Mouse (Mus musculus): Measurements from ENCODE around the gene Ndufv2.

Gene Ndufv2

DNA sequence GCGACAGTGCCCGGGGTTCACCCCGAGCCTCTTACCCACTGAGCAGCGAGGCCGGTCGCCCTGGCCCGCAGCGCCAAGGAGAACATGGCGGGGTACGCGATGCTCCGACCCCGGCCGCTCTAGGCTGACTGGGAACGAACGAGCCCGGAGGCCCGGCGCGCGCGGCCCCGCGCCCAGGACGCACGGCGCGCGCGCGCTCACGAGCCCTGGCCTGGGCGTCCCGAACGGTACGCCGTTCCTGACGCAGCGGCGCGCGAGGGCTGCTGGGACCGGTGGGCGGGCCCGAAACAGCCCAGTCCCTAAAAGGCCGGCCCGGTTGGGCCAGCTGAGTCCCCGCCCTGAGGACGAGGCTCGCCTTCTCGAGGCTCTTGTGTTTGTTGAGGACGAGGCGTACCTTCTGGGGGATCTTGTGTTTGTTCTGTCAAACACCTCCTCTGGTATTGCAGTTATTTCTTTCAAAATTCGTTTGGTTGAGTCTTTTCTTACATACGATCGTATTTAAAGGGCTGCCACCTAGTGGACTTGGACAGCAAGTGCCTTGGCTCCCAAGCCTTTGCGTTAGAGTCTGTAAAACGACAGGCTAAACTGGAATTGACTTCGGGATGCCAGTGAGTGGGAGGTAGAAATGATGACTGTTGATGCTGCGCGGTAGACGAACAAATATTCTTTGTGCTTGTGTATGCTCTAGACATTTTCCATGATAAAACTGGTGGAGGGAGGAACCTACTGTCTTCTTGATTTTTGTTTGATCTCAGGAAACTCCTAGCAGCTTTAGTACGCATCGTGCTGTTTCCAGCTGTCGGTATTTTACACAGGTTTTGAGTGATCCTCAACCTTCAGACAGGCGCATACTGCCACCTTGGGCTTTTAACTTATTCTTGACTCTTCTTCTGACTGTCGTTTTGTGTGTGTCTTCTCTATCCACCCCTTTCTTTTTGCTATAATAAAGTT lies at the start of gene Ndufv2:
Gene Ndufv2, minus strand, starts transcription at position 180 of the 951 bp plus-strand sequence.
- peak; percentile 93 to 97 for DNase-seq

DNA sequence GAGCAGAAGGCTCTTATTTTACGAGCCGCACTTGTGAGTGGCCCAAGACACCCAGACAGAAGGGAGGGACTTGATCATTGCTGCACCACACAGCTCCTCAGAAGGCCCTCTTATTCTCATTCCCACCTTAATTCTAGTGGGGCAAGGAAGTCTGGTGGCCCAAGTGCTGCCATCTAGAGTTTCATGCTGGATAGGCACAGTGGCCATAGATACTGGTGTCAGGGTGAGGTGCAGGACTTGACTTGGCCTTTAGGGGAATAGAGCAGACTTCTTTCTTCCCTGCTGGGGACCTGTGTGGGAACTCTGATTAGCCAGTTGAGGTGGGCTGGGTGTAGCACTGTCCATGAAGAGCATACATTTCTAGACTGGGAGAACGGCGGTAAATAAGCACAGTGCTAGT lies 29.9 kb upstream of the Ndufv2 start:
- no peak for DNase-seq

DNA sequence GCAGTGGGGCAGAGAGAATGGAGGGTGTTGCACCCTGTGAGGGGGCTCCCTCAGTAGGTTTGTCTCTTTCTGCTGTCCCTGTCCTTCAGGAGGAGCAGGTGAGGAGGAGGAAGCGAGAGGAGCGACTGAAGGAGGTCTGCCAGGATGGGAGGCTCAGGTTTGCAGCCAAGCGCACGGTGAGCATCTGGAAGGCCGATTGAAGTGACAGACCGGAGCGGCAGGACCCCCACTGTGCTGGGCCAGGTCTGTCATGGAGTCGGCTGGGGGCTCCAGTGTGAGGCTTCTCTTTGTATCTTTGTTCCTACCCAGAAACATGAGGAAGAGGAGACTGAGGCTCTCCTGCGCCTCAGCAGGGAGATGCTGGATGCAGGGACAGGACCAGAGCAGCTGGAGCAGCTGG lies 29.0 kb upstream of the Ndufv2 start:
- no peak for DNase-seq

DNA sequence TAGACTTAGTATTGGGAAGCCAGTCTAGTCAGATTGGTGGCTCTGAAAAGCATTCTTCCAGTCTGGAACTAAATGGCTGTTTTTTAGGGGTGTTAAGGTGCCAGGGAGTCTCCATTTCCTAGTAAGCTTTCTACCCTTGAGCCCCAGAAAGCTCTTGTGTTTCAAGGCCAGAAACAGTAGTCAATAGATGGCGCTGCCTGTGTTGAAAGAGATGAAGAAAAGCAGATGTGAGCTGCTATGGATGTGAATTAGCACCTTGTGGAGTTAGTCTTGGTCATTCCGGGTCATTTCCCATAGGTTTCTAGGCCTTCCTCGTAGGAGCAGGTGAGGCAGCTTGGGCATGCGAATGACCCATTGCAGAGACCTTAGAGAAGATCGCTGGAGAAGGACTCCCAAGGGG lies 23.9 kb upstream of the Ndufv2 start:
- DNase-seq, result no peak

DNA sequence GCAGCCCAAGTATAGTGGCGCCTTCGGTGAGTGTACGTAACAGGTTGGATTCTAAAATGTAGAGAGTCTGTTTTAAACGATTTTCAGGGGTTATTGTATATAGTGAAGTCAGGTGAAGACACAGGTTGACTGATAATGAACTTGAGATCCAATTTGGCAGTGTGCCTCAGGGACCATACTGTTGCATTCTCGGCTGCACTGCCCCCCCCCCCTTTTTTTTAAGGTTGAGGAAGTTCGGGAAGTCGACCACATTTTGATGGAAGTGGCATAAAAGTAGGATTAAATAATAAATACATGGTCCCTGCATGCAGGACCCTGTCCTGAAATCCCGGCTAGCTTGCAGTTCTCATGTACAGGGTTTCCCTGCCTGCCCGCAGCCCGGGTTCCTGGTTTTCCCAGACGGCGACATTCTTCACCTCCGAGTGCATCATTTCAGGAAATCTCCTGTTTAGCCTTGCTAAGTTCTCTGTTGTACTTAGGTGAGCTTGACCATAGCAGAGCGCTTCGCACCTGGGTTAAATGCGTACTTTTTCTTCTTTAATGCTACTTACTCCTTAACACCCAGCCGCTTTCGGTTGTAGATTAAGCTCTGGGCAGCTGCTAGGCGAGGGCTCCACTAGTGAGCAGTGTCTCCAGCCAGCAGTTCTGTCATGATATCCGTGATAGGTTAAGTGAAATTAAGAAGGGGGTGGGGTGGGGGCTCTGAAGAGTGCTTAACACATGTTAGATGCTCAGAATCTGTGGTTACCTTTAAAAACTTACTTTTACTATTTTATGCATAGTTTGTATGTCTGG lies 22.7 kb upstream of the Ndufv2 start:
- DNase-seq, result peak in 1 of 2 experiments; percentile 14

DNA sequence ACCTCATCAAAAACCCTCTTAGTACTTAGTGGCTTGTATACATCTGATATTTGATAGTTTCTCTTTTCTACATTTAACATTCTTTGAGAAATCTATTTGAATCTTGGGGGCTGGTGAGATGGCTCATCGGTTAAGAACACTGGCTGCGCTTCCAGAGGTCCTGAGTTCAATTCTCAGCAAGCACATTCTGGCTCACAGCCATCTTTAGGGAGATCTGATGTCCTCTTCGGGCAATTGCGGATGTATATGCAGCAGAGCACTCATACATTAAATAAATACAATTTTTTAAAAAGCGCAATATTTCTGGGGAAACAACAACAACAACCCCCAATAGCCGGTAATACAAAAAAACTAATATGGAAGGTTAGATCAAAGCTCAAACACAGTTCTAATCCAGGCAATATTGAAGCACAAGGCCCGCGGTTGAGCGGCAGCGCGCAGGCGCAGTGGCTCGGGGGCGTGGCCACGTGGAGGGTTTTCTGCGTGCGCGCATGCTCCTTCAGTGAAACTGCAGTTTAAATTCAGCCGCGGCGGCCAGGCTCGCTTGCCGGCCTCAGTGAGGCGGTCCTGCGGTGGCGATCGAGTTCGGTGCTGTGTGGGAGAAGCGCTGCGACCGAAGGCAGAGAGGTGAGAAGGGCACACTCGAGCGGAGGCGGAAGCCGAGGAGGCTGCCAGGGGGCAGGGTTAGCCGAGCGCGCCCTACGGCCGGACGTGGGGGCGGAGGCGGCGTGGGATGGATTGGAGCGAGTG lies 21.9 kb upstream of the Ndufv2 start, which contains the start of gene Ddx11:
Gene Ddx11, plus strand, starts transcription at position 455 of the 750 bp plus-strand sequence.
- peak; percentile 93 to 95 for DNase-seq

DNA sequence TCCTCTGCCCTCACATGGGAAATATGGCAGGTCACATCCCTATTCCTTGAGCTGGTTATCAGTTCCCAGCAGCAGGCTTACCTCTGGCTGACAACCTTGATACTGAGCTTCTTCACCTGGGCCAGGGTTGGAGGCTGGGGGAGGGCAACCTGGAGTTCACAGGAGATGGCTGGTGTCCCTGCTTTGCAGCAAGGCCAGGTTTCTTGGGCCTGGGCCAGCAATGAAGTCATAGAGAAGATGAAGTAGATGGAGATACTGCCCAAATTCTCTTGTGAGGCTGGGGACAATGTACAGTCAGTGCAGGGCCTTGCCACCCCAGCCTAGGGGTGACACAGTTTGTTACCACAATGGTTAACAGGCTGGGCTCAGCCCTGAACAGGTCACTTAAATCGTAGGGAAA lies 19.3 kb upstream of the Ndufv2 start:
- no peak for DNase-seq

DNA sequence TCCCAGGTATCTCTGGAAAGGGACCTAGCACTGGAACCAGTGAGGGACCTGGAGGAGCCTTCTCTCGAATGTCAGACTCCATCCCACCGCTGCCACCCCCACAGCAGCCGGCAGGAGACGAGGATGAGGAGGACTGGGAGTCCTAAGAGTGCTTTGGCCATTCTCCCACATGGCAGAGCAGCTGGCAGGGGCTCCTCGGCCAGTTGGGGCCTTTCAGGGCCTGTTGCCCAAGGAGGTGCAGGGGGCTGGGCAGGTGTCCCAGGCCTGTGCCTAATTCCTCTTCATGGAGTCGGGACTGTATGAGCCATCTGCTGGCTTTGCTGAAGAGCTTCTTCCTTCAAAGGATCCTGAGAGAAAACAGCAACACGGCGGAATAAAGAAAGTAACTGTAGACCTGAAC lies 17.6 kb upstream of the Ndufv2 start:
- DNase-seq, result no peak

DNA sequence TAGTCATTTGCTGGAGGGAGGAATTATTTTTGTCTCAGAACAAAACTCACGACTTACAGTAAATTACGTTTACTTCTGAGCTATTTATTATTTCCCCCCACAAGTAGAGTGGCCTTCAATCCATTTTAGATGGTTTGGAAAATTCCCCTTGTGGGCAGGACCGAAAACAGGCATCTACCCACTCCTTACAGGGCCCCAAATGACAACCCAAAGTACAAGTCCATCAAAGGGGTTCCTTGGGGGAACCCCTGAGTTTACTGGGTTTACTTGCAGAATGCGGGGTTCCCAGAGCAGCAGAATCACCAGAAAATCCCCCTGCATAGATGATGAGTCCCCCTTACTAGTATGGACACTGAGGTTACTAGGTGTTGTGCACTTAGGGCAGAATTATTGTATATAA lies 10.8 kb upstream of the Ndufv2 start:
- DNase-seq, result peak in 1 of 2 experiments; percentile 1

DNA sequence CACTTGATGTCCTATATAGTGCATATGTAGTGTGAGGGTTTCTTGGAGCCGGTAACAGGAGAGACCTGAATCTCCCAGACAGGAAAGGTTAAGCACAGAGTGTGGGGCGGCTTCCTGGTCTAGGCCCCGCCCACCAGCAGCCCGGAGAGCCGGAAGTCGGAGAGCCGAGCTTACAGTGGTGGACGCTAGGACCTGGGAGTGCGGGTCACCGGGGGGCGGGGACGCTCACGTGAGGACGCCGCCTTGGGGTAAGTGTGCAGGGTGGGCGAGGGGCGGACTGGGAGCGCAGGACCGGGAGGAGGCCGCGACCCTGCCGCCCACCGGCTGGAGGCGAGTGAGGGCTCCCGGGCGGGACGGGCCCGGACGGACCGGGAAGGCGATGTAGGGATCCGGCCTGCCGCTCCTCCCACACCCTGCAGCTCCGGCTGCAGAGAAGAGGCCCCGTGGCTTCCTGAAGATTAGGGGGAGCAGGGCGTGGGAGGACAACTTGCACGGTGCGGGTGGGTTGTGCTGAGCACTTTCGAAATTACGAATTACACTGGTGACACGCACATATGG lies 10.1 kb upstream of the Ndufv2 start, which contains the start of gene Washc1:
Gene Washc1, plus strand, starts transcription at position 144 of the 558 bp plus-strand sequence.
- DNase-seq, result peak; percentile 93 to 96

DNA sequence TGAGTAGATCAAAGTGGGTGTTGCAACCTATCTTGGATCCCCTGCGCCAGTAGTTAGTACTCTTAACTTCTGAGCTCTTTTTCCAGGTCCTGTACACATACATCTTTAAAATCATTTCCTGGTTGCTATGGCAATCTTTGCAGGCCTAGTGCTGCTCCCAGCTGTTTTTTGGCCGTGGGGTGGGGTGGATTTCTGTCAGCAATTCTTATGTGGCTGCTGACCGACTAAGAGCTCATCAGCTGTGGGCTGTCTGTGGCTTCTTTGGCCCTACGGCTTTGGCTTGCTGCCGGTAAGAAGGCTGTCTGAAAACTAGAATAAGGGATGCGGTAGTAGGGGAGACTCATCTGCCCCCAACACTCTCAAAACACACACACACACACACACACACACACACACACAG lies 9.4 kb upstream of the Ndufv2 start:
- peak; percentile 7 to 35 for DNase-seq

DNA sequence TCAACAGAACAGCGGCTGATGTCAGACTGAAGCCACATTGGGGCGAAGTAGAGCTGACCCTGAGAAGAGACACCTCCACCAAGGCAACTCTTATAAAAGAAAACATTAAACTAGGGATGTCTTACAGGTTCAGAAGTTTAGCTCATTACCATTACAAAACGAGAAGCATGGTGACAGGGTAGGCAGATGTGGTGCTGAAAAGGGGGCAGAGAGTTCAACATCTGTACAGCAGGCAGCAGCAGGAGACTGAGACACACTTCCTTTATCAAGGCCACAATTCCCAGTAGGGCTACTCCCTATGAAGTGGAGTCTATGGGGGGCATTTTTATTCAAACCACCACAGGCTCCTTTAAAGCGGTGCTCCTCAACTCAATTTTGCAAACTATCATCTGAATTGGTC lies 6.8 kb upstream of the Ndufv2 start:
- no peak for DNase-seq

DNA sequence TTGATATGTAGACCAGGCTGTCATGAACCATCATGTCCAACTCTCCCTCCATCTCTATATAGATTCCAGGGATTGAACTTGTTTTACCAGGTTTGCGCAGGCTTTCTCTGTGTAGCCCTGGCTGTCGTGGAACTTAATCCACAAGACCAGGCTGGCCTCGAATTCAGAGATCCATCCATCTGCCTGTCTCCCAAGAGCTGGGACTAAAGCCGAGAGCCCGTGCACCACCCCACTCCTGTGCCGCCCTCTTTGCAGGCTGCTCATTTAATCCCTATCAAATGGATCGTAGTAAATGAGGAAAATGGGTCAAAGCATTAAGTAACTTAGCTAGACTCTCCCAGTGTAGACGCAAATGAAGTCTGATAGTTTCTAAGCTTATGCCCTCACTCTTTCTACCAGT lies 6.1 kb upstream of the Ndufv2 start:
- DNase-seq, result no peak

DNA sequence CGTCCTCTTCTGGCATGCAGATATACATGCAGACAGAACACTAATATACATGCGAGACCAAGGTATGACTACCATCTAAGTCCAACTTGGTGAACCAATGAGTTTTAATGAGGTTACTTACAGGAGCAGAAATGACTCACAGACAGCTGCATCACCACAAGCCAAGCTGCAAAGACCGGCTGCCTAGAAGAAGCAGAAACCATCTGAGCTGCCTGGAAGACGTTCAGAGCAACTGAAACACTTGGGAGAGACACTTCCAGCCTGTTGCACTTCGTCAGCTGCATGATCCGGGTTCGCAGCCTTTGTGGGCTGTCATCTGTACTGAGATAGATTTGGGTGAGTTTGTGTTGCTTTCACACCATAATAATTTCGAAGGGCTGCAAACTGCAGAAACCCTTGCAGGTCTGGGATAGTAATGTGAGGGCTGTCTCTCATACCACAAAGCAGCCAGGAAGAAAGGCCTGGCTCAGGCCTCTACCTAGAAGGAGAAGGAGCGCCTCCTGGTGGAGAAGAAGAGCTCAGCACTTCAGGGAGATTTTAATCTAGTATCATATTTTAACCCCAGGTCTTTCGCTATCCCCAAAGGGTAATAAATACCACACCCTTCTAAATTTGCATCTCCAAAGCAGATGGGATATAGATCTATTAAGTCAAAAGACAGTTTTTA lies 5.4 kb upstream of the Ndufv2 start:
- peak; percentile 64 to 81 for DNase-seq

DNA sequence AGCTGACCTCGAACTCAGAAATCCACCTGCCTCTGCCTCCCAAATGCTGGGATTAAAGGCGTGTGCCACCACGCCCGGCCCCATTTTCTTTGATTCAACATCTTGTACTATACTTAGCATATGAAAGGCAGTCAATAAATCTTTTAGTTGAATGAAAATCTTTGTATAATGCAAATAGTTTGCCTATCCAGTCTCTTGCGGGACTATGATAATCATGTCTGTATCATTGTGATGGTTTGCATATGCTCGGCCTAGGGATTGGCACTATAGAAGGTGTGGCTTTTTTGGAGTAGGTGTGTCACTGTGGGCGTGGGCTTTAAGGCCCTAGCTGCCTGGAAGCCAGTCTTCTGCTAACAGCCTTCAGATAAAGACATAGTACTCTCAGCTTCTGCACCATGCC lies 2.7 kb upstream of the Ndufv2 start:
- no peak for DNase-seq

DNA sequence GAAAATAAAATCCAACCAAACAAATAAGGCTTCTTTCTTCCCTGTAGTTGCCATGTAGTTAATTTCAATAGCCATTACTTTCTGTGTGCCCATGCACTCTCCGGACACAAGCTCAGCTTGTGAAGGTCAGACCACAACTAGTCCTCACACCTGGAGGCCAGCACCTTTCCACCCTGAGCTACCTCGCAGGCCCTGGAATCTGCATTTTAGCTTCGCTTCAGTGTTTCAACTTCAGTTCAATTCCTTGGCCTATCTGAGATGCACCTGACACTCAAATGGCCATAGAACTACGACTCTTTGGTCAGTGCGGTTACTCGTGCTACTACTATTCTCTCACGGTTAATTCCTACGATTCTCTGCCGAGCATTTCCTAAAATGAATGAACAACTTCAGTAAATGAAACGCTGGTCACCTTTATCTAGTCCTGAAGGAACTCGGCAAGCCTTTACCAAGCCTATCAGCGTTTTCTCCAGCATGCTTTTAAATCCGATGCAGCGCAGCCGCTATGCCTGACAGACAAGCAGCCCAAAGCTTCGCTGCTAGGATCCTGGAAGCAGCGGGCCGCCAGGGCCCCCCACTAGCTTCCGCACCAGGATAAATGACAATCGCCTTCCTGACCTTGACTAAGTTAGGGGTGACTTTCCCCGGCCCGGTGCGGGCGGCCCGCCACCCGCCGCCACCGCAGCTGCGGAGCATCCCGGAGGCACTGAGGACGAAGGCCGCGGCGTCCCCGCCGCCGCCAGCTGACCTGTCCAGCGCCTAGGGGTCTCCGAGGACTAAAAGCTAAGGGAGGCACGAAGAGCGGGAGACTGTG lies 586 bp downstream of the Ndufv2 start:
- peak; percentile 20 to 58 for DNase-seq

DNA sequence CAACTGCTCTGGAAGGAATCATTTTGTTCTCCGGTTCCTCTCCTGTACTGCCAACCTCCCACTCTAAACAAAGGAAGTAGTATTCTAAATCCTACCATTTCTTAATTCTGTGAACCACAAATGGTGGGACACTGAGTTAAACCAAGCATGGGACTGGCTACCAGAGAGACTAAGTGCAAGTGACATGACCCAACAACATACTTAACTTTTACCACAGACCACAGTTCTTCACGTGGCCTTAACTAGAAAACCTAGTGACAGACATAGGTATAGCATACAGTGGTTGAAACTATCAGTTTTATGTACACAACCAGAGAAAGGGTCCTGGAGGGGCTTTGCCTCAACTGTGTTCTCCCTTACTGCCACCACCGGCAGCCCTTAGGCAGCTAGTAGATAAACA lies 8.7 kb downstream of the Ndufv2 start:
- no peak for DNase-seq

DNA sequence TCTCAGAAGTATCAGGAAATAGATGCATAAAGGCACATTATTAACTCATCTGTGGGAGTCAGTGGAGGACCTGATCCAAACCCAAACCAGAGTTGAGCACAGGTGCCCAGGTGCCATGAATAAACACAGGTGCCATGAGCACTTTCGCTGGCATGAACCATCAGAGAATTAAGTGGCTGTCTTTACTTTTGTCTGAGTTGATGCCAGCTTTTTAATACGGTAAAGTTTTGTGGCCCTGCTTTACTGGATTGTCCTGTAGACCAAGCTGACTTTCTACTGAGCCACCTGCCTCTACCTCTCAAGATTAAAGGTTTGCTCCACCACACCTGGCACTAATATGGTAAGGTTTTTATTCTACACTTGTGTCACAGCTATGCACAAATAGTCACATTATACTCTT lies 9.3 kb downstream of the Ndufv2 start:
- DNase-seq, result no peak

DNA sequence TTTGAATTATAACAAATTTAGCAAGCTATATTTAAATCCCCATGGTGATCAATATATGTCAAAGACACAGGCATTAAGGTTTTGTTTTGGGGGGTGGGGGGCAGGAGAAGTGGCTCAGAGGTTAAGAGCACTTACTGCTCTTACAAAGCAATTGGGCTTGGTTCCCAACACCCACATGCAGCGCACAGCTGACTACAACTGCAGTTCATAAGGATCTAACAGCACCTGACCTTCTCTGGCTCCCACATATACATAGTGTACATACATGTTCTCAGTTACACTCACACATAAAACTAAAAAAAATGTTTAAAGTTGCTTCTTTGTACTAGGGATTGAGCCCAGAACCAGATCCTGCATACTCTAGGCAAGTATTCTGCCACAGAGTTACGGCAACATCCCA lies 10.0 kb downstream of the Ndufv2 start:
- DNase-seq, result no peak

DNA sequence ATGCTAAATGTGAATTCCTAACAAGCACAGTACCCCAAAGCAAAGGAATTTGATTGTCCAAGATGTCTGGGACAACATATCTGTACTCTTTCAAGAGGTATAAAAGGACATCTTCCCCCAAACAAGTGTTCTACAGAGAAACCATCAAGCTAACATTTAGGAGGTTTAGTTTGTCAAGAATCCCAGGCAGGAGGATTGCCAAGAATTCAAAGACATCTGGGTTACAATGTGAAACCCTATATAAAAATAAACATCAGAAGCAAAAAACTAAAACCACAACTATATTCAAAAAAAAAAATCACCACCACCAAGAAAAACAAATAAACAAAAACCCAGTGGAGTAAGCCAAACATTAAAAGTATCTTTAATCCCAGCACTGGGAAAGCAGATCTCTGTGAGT lies 11.1 kb downstream of the Ndufv2 start:
- DNase-seq, result no peak

DNA sequence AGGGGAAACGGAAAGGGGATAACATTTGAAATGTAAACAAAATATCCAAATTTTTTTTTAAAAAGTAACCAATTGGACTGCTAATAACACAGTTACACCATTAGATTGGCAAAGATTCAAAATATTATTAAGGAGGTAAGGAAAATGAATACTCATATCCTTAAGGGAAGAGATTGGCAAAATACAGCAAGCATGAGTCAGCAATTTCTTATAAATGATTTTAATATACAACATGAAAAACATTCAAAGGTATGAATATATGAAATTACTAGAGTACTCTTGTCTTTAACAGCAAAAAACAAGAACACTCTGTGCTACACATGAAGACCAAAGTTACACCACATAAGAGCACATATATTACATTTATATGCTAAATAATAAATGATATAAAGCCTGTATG lies 16.3 kb downstream of the Ndufv2 start:
- no peak for DNase-seq

Measured in kidney, postnatal 25 days (tissue).